Mouse (Mus musculus) kidney, adult 2 months (tissue): ENCODE measurements around the gene Ralgps1.

ENCODE experiments used
- CTCF ChIP-seq: fragments of 200-500 bp; conservative IDR thresholded peaks from 2 replicates; pipeline ENCODE4 v1.5.1; 2011; ENCODE audit warnings: low read depth, mild to moderate bottlenecking, control low read depth, low read length, moderate library complexity, mixed read lengths; ENCODE audit not compliant: insufficient read depth, insufficient read length
- POLR2A ChIP-seq: fragments of 200-500 bp; IDR thresholded peaks from one replicate; pipeline ENCODE4 v1.6.1; 2011; ENCODE audit warnings: low read depth, low read length, control low read depth

DNA sequence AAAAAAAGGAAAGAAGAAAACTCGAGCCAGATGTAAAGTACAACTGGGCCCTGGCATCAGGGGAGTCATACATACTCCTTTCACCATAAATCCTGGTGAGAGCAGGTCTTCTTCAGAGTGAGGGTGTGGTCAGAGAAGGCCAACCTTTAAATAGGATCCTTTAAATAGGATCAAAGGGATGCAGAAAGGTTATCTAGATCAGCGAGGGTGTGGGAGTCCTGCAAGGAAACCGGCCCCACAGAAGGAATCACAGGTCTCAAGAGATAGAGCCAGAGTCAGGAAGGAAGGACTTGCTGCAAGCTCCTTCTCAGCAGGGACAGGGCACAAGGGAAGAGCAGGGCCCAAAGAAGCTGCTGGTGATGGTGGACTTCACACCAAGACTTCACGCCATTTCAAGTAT is 46.2 kb upstream of the Ralgps1 start:
- TF ChIP-seq CTCF: no peak
- no peak for TF ChIP-seq POLR2A
